Mouse (Mus musculus): Measurements from ENCODE around the gene Aacs.

DNA sequence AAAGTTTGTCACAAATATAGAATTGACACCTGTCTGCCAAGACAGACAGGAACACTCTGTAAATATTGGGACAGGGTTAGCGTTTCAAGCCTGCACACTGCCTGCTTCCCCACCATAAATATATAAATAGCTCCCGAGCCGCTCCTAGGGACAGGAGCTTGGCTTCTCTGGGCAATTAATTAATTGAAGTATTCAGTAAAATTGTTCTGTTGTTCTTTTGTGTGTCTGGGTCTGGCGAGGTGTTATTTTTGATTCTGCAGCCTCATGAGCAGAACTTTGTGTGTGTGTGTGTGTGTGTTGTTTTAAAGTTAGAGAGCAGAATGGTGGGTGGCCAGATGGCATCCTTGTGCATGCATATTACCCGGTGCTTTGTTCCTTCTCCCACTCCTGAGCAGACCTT is 80.1 kb downstream of the Aacs start:
- TF ChIP-seq GATA1 (IDR thresholded peaks at IDR 0.05; ENCODE audit: low read length) = no peak
- no peak for TF ChIP-seq TAL1 (IDR thresholded peaks at IDR 0.05; ENCODE audit: low read length)
